Mouse (Mus musculus): ENCODE data around the gene Dach2.
"Not testable (repeated sequence)": the region's sequence is repeated elsewhere in the genome, so short reads cannot be mapped to it uniquely, and the experiment has no call there.

The Dach2 gene

GRCm38 (mm10) chrX:113297404-113297803, at the start of gene Dach2:
Gene Dach2 (plus strand): TSS chrX:113297510.
- no peak for DNase-seq (ENCODE audit: low spot score in 2 of 2)

GRCm38 (mm10) chrX:113252427-113252826, 44.9 kb upstream of the Dach2 start:
- DNase-seq (ENCODE audit: low spot score in 2 of 2), result not testable (repeated sequence)

- DNase-seq (ENCODE audit: low spot score in 2 of 2), result peak; percentile 37 to 74
These were observed 721 bp downstream of the Dach2 start for GRCm38 (mm10) chrX:113298031-113298430.

- DNase-seq (ENCODE audit: low spot score in 2 of 2), result peak in 1 of 2 experiments; percentile 57
These were observed 1.2 kb downstream of the Dach2 start for GRCm38 (mm10) chrX:113298468-113298867.

GRCm38 (mm10) chrX:113304323-113304722, 7.0 kb downstream of the Dach2 start:
- no peak for DNase-seq (ENCODE audit: low spot score in 2 of 2)

- DNase-seq (ENCODE audit: low spot score in 2 of 2), result no peak
These were observed 40.8 kb downstream of the Dach2 start for GRCm38 (mm10) chrX:113338143-113338542.

- DNase-seq (ENCODE audit: low spot score in 2 of 2), result no peak
These were observed 97.1 kb downstream of the Dach2 start for GRCm38 (mm10) chrX:113394417-113394816.

GRCm38 (mm10) chrX:113408756-113409155, 111.4 kb downstream of the Dach2 start:
- DNase-seq (ENCODE audit: low spot score in 2 of 2), result no peak

GRCm38 (mm10) chrX:113421517-113422187, 124.3 kb downstream of the Dach2 start:
- no peak for DNase-seq (ENCODE audit: low spot score in 2 of 2)

- DNase-seq (ENCODE audit: low spot score in 2 of 2), result no peak
These were observed 184.8 kb downstream of the Dach2 start for GRCm38 (mm10) chrX:113482131-113482530.

- no peak for DNase-seq (ENCODE audit: low spot score in 2 of 2)
These were observed 247.8 kb downstream of the Dach2 start for GRCm38 (mm10) chrX:113545106-113545505.

GRCm38 (mm10) chrX:113563897-113564296, 266.6 kb downstream of the Dach2 start:
- no peak for DNase-seq (ENCODE audit: low spot score in 2 of 2)

GRCm38 (mm10) chrX:113666069-113666468, 368.8 kb downstream of the Dach2 start:
- DNase-seq (ENCODE audit: low spot score in 2 of 2), result no peak

GRCm38 (mm10) chrX:113687163-113687562, 389.9 kb downstream of the Dach2 start:
- DNase-seq (ENCODE audit: low spot score in 2 of 2), result no peak

- no peak for DNase-seq (ENCODE audit: low spot score in 2 of 2)
These were observed 415.1 kb downstream of the Dach2 start for GRCm38 (mm10) chrX:113712363-113712762.

- no peak for DNase-seq (ENCODE audit: low spot score in 2 of 2)
These were observed 426.8 kb downstream of the Dach2 start for GRCm38 (mm10) chrX:113724124-113724523.

GRCm38 (mm10) chrX:113747122-113747521, 449.8 kb downstream of the Dach2 start:
- DNase-seq (ENCODE audit: low spot score in 2 of 2), result no peak

- DNase-seq (ENCODE audit: low spot score in 2 of 2), result no peak
These were observed 495.0 kb downstream of the Dach2 start for GRCm38 (mm10) chrX:113792264-113792663.

- no peak for DNase-seq (ENCODE audit: low spot score in 2 of 2)
These were observed 513.1 kb downstream of the Dach2 start for GRCm38 (mm10) chrX:113810369-113810768.

GRCm38 (mm10) chrX:113826810-113827209, 529.5 kb downstream of the Dach2 start:
- DNase-seq (ENCODE audit: low spot score in 2 of 2), result no peak

GRCm38 (mm10) chrX:113833062-113833461, 535.8 kb downstream of the Dach2 start:
- DNase-seq (ENCODE audit: low spot score in 2 of 2), result no peak

- no peak for DNase-seq (ENCODE audit: low spot score in 2 of 2)
These were observed 570.7 kb downstream of the Dach2 start for GRCm38 (mm10) chrX:113867835-113868495.
